Mouse (Mus musculus) CH12.LX (cell line): Measurements from ENCODE around the gene Cyp24a1. TPM values are rescaled to one million over a fixed set of nuclear protein-coding genes. Genes with fewer than 3 reads are reported as not detected.

Experiments used
- DNase-seq: peaks from one replicate; pipeline ENCODE4 v3.0.0-alpha.2; 2013; ENCODE audit errors: extremely low read depth
- H3K27ac ChIP-seq: 2 replicates; pipeline ENCODE4 v1.5.1; 2012; ENCODE audit warnings: low read depth, mild to moderate bottlenecking, control low read depth, moderate library complexity; ENCODE audit not compliant: insufficient read depth
- H3K27me3 ChIP-seq: replicated peaks from 2 replicates; pipeline ENCODE3; 2012; ENCODE audit warnings: inconsistent platforms
- H3K36me3 ChIP-seq, 2 experiments: replicated peaks in 1 of 2; 2 replicates each; pipeline versions ENCODE3 to v1.6.1; 2012; ENCODE audit warnings: inconsistent platforms in 1 of 2, low read length in 1 of 2, mild to moderate bottlenecking in 1 of 2, mixed read lengths in 1 of 2, moderate library complexity in 1 of 2; ENCODE audit not compliant: control insufficient read depth in 1 of 2, insufficient read depth in 1 of 2
- H3K4me1 ChIP-seq, 2 experiments: 2 replicates each; pipeline ENCODE4 v1.6.1; 2012; ENCODE audit warnings: inconsistent platforms in 1 of 2, moderate library complexity in 1 of 2; ENCODE audit not compliant: insufficient read depth in 2 of 2, control insufficient read depth in 1 of 2
- H3K4me2 ChIP-seq: 2 replicates; pipeline ENCODE4 v1.6.1; 2012; ENCODE audit warnings: low read depth, mild to moderate bottlenecking, control low read depth; ENCODE audit not compliant: poor library complexity, insufficient read depth, severe bottlenecking
- H3K4me3 ChIP-seq, 3 experiments: fragments of 150-350 bp in 1 of 3; sonication (generic) in 1 of 3; replicated peaks in 1 of 3; 2 replicates each; pipeline versions ENCODE3 to v1.5.1; 2011 to 2012; ENCODE audit warnings: low read depth in 2 of 3, low read length in 2 of 3, mild to moderate bottlenecking in 2 of 3, moderate library complexity in 2 of 3, control low read depth in 1 of 3, improper control_type of control experiment in 1 of 3, inconsistent platforms in 1 of 3, mixed read lengths in 1 of 3; ENCODE audit not compliant: poor library complexity in 1 of 3
- H3K79me2 ChIP-seq: replicated peaks from 2 replicates; pipeline ENCODE4 v1.6.1; 2012; ENCODE audit warnings: mild to moderate bottlenecking, moderate library complexity; ENCODE audit not compliant: control insufficient read depth, poor library complexity, insufficient read depth, severe bottlenecking; ENCODE audit errors: extremely low read depth
- H3K9ac ChIP-seq: 2 replicates; pipeline ENCODE4 v1.6.1; 2012; ENCODE audit warnings: low read depth, mild to moderate bottlenecking, control low read depth, moderate library complexity; ENCODE audit not compliant: insufficient read depth
- H3K9me3 ChIP-seq: replicated peaks from 2 replicates; pipeline ENCODE3; 2012; ENCODE audit warnings: low read length, inconsistent platforms, mixed read lengths
- BHLHE40 ChIP-seq: IDR thresholded peaks from 2 replicates; pipeline ENCODE4 v1.6.1; 2011; ENCODE audit warnings: mild to moderate bottlenecking, low read depth, low read length, improper control_type of control experiment
- CHD1 ChIP-seq: IDR thresholded peaks from 2 replicates; pipeline ENCODE4 v1.6.1; 2012; ENCODE audit warnings: low read depth, low read length, improper control_type of control experiment, inconsistent platforms
- CHD2 ChIP-seq: IDR thresholded peaks from 2 replicates; pipeline ENCODE4 v1.6.1; 2011; ENCODE audit warnings: low read length, improper control_type of control experiment
- CTCF ChIP-seq, 2 experiments: IDR thresholded peaks in 1 of 2; conservative IDR thresholded peaks in 1 of 2; 2 replicates each; pipeline ENCODE4 v1.5.1; 2011 to 2012; ENCODE audit warnings: low read depth in 2 of 2, low read length in 2 of 2, improper control_type of control experiment in 1 of 2, inconsistent platforms in 1 of 2, mild to moderate bottlenecking in 1 of 2, moderate library complexity in 1 of 2
- E2F4 ChIP-seq: IDR thresholded peaks from 2 replicates; pipeline ENCODE4 v1.6.1; 2011; ENCODE audit warnings: low read depth, low read length, improper control_type of control experiment; ENCODE audit not compliant: insufficient replicate concordance
- ELF1 ChIP-seq: IDR thresholded peaks from 2 replicates; pipeline ENCODE4 v1.6.1; 2014; ENCODE audit warnings: low read depth, mild to moderate bottlenecking, inconsistent platforms, low read length, improper control_type of control experiment
- EP300 ChIP-seq: IDR thresholded peaks from 2 replicates; pipeline ENCODE4 v1.6.1; 2011; ENCODE audit warnings: low read length, improper control_type of control experiment
- IRF4 ChIP-seq: IDR thresholded peaks from 2 replicates; pipeline ENCODE4 v1.6.1; 2014; ENCODE audit warnings: low read depth, mild to moderate bottlenecking, inconsistent platforms, low read length, improper control_type of control experiment
- KAT2A ChIP-seq: IDR thresholded peaks from 2 replicates; pipeline ENCODE4 v1.6.1; 2012; ENCODE audit warnings: low read length, improper control_type of control experiment, inconsistent platforms; ENCODE audit not compliant: insufficient replicate concordance
- MAFK ChIP-seq: IDR thresholded peaks from 2 replicates; pipeline ENCODE4 v1.6.1; 2011; ENCODE audit warnings: low read length, improper control_type of control experiment; ENCODE audit not compliant: insufficient replicate concordance
- NELFE ChIP-seq: IDR thresholded peaks from 2 replicates; pipeline ENCODE4 v1.6.1; 2011; ENCODE audit warnings: low read depth, low read length, improper control_type of control experiment
- POLR2A ChIP-seq: IDR thresholded peaks from 2 replicates; pipeline ENCODE4 v1.6.1; 2011; ENCODE audit warnings: low read depth, mild to moderate bottlenecking, improper control_type of control experiment, low read length
- POLR2AphosphoS2 ChIP-seq: IDR thresholded peaks from 2 replicates; pipeline ENCODE4 v1.6.1; 2011; ENCODE audit warnings: low read depth, low read length, improper control_type of control experiment
- RCOR1 ChIP-seq: conservative IDR thresholded peaks from 2 replicates; pipeline ENCODE4 v1.6.1; 2012; ENCODE audit warnings: low read depth, mild to moderate bottlenecking, inconsistent platforms, low read length, improper control_type of control experiment
- SIN3A ChIP-seq: IDR thresholded peaks from 2 replicates; pipeline ENCODE4 v1.6.1; 2012; ENCODE audit warnings: low read length, improper control_type of control experiment, inconsistent platforms
- TCF12 ChIP-seq: IDR thresholded peaks from 2 replicates; pipeline ENCODE4 v1.6.1; 2014; ENCODE audit warnings: low read depth, mild to moderate bottlenecking, inconsistent platforms, low read length, improper control_type of control experiment
- USF1 ChIP-seq: IDR thresholded peaks from 2 replicates; pipeline ENCODE4 v1.6.1; 2014; ENCODE audit warnings: low read depth, mild to moderate bottlenecking, inconsistent platforms, low read length, improper control_type of control experiment
- ZMIZ1 ChIP-seq: IDR thresholded peaks from 2 replicates; pipeline ENCODE4 v1.6.1; 2012; ENCODE audit warnings: low read depth, mild to moderate bottlenecking, inconsistent platforms, low read length, improper control_type of control experiment
- ZNF384 ChIP-seq: IDR thresholded peaks from 2 replicates; pipeline ENCODE4 v1.6.1; 2012; ENCODE audit warnings: low read depth, low read length, improper control_type of control experiment, inconsistent platforms
- dilution Hi-C: fragments of 300-500 bp; cut with MboI; formaldehyde crosslinking; loops from 2 replicates; pipeline ENCODE4 v1.14.3; 2020; ENCODE audit warnings: low sequenced_read_pairs; ENCODE audit not compliant: extremely low pct_unique_long_range_greater_than_20kb, extremely low pct_ligation_motif_present
- in situ Hi-C: fragments of 300-500 bp; cut with MboI; formaldehyde crosslinking; loops from 3 replicates; pipeline ENCODE4 v1.14.3; 2019; ENCODE audit warnings: low sequenced_read_pairs, low pct_ligation_motif_present, low pct_unique_long_range_greater_than_20kb, mixed read lengths
- polyA plus RNA-seq: library from polyadenylated mRNA; unstranded; fragments of >175 nt; gene quantifications from 2 replicates; pipeline ENCODE4 v1.2.1, GENCODE M21; 2012; ENCODE audit warnings: low read depth; ENCODE audit not compliant: insufficient read length
- total RNA-seq, 2 experiments: library from RNA; depleted of rRNA; stranded (reverse); fragments of 300-350 nt in 1 of 2; fragments of >200 nt in 1 of 2; gene quantifications; 2 replicates each; pipeline ENCODE4 v1.2.3; 2012 to 2014

Gene Cyp24a1
- total and polyA plus RNA-seq, 3 experiments: not detected

DNA sequence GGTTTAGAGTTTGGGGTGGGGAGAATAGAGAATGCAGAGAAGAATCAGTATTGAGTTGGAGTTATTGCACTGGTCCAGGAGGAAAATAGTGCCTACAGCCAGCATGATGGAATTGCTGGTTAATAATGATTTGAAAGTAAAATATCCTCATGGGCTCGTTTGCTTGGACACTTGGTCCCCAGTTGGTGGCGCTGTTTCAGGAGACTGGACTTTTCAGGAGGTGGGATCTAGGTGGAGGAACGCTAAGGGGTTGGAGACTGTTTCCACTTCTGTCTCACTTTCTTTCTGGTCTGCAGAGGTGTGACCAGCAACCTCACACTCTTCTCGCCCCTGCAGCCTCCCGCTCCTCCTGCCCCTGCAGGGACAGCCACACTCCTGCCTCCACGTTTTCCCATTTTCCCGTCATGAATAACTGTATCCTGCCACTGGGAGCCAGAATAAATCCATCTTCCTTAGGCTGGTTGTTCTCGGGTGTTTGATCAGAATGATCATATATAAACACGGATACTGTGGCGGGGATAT lies 14.9 kb downstream of the Cyp24a1 start:
- TF ChIP-seq CTCF (conservative IDR thresholded peaks at IDR 0.05 in 1 of 2, IDR thresholded peaks at IDR 0.05 in 1 of 2; ENCODE audit: low read depth in 2 of 2, low read length in 2 of 2): peak in 1 of 2 experiments; percentile 27; a peak in 2 of 4 replicates
- no peak for TF ChIP-seq KAT2A
- Histone ChIP-seq H3K9me3 (no peaks in the 10 kb centered on the region), H3K79me2 (no peaks in the 10 kb centered on the region), H3K4me2 (no peak overlapping the region), H3K4me1 (no peaks in the 10 kb centered on the region), H3K9ac (no peak overlapping the region), H3K36me3 (no peaks in the 10 kb centered on the region), H3K27me3 (peaks cover 63% of the 10 kb centered on the region), H3K4me3 (no peak overlapping the region), H3K27ac (no peak overlapping the region)
- in situ Hi-C loops (no loop called here), dilution Hi-C loops (no loop called here)
- no peak for DNase-seq

DNA sequence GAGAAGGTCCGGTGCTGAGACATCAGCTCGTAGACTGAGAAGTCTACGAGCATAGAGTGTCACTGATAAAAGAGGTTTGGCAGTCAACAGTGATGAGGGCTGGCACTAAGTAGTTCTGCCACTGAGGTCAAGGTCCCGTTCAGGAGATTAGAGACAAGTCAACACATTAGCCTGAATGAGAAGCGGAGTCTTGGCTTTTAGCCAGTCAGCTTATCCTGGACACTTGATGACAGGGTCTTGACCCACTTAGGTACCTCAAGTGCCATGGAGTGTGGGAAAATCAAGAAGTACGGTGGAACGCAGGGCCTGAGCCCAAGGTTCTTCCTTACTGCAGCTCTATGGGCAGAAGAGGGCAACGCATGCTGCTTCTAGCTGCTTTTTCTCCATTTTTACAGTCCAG lies 20.3 kb downstream of the Cyp24a1 start:
- peaks cover 4% of the 10 kb centered on the region for H3K9me3 ChIP-seq
- no peaks in the 10 kb centered on the region for H3K36me3 ChIP-seq
- dilution Hi-C loops: no loop called here
- no peak overlapping the region for H3K4me3 ChIP-seq
- peaks cover 47% of the 10 kb centered on the region for H3K27me3 ChIP-seq
- no peaks in the 10 kb centered on the region for H3K4me1 ChIP-seq
- H3K4me2 ChIP-seq: no peak overlapping the region
- H3K9ac ChIP-seq: no peak overlapping the region
- no peak for DNase-seq
- no peak overlapping the region for H3K27ac ChIP-seq
- in situ Hi-C loops: no loop called here
- no peak for TF ChIP-seq POLR2AphosphoS2
- no peak for TF ChIP-seq RCOR1
- TF ChIP-seq BHLHE40: no peak
- no peak for TF ChIP-seq IRF4
- no peak for TF ChIP-seq EP300
- TF ChIP-seq ELF1: no peak
- no peak for TF ChIP-seq TCF12
- no peak for TF ChIP-seq CHD2
- no peak for TF ChIP-seq MAFK
- TF ChIP-seq KAT2A: no peak
- TF ChIP-seq ZMIZ1: no peak
- no peak for TF ChIP-seq CHD1
- no peak for TF ChIP-seq POLR2A
- no peak for TF ChIP-seq ZNF384
- TF ChIP-seq USF1: no peak
- no peak for TF ChIP-seq NELFE
- TF ChIP-seq E2F4: no peak
- no peak for TF ChIP-seq SIN3A
- no peaks in the 10 kb centered on the region for H3K79me2 ChIP-seq
